Mouse (Mus musculus) brown adipose tissue, adult 24 weeks (tissue): ENCODE results near the gene Wdr75. TPM values are rescaled to one million over a fixed set of nuclear protein-coding genes. Genes with fewer than 3 reads are reported as not detected.
A peak's percentile ranks its signal among the peaks of the same experiment; 100 is the strongest.

Experiments used
- H3K27ac ChIP-seq: fragments of 200-500 bp; replicated peaks from 2 replicates; pipeline ENCODE4 v1.5.1; 2012; ENCODE audit warnings: low read depth, mild to moderate bottlenecking, low read length
- H3K4me1 ChIP-seq: fragments of 200-500 bp; 2 replicates; pipeline ENCODE4 v1.6.1; 2012; ENCODE audit warnings: low read length, mixed read lengths; ENCODE audit not compliant: control insufficient read depth, insufficient read depth, insufficient read length
- H3K4me3 ChIP-seq: fragments of 200-500 bp; 2 replicates; pipeline ENCODE4 v1.5.1; 2012; ENCODE audit warnings: low read depth, mild to moderate bottlenecking, low read length, moderate library complexity; ENCODE audit not compliant: insufficient read depth
- polyA plus RNA-seq: library from polyadenylated mRNA; stranded (reverse); fragments of >200 nt; gene quantifications from 2 replicates; pipeline ENCODE4 v1.2.4, GENCODE M21; 2012; ENCODE audit not compliant: missing spikeins, insufficient read depth, insufficient read length

The Wdr75 gene
- polyA plus RNA-seq, result 27.0 and 35.9 TPM in 2 replicates

- H3K4me1 ChIP-seq, result no peaks in the 10 kb centered on the region; the same call in 1 of the 2 replicates
- peak within 1 kb of the TSS; percentile 99 for H3K27ac ChIP-seq
- peak within 1 kb of the TSS; percentile 86 for H3K4me3 ChIP-seq
Measured at GRCm38 (mm10) chr1:45794969-45795908, at the start of gene Wdr75. Wdr75 (plus strand) TSS chr1:45795166.

- Histone ChIP-seq H3K4me1 (no peaks in the 10 kb centered on the region), H3K4me3 (no peak overlapping the region), H3K27ac (no peak overlapping the region)
Measured at GRCm38 (mm10) chr1:45755902-45756301, 39.1 kb upstream of the Wdr75 start.

- Histone ChIP-seq H3K4me1 (no peaks in the 10 kb centered on the region), H3K27ac (no peak overlapping the region), H3K4me3 (no peak overlapping the region)
Measured at GRCm38 (mm10) chr1:45756707-45757106, 38.3 kb upstream of the Wdr75 start.

GRCm38 (mm10) chr1:45758011-45758410 is 37.0 kb upstream of the Wdr75 start:
- no peak overlapping the region for H3K4me3 ChIP-seq
- no peaks in the 10 kb centered on the region for H3K4me1 ChIP-seq
- no peak overlapping the region for H3K27ac ChIP-seq

GRCm38 (mm10) chr1:45760667-45761467 is 34.1 kb upstream of the Wdr75 start:
- Histone ChIP-seq H3K27ac (no peak overlapping the region), H3K4me3 (no peak overlapping the region), H3K4me1 (no peaks in the 10 kb centered on the region)

GRCm38 (mm10) chr1:45761468-45761795 is 33.5 kb upstream of the Wdr75 start:
- Histone ChIP-seq H3K27ac (no peak overlapping the region), H3K4me3 (no peak overlapping the region), H3K4me1 (no peaks in the 10 kb centered on the region; the same call in 1 of the 2 replicates)

- H3K27ac ChIP-seq, result peak overlapping the region; percentile 45
- H3K4me3 ChIP-seq, result no peak overlapping the region
Measured at GRCm38 (mm10) chr1:45765678-45766077, 29.3 kb upstream of the Wdr75 start.

GRCm38 (mm10) chr1:45766123-45766522 is 28.8 kb upstream of the Wdr75 start:
- no peak overlapping the region for H3K4me3 ChIP-seq
- H3K27ac ChIP-seq, result peak overlapping the region; percentile 45
- no peaks in the 10 kb centered on the region; the same call in 1 of the 2 replicates for H3K4me1 ChIP-seq

More at GRCm38 (mm10) chr1:45765678-45766077, 29.3 kb upstream of the Wdr75 start:
- no peaks in the 10 kb centered on the region; the same call in 1 of the 2 replicates for H3K4me1 ChIP-seq

- Histone ChIP-seq H3K4me3 (no peak overlapping the region), H3K27ac (peak overlapping the region; percentile 59), H3K4me1 (no peaks in the 10 kb centered on the region; the same call in 1 of the 2 replicates)
Measured at GRCm38 (mm10) chr1:45767533-45767932, 27.4 kb upstream of the Wdr75 start.

- Histone ChIP-seq H3K4me3 (no peak overlapping the region), H3K27ac (no peak overlapping the region), H3K4me1 (no peaks in the 10 kb centered on the region; the same call in 1 of the 2 replicates)
Measured at GRCm38 (mm10) chr1:45769321-45769720, 25.6 kb upstream of the Wdr75 start.

GRCm38 (mm10) chr1:45770051-45770450 is 24.9 kb upstream of the Wdr75 start:
- Histone ChIP-seq H3K4me3 (no peak overlapping the region), H3K4me1 (no peaks in the 10 kb centered on the region; the same call in 1 of the 2 replicates), H3K27ac (no peak overlapping the region)

GRCm38 (mm10) chr1:45780606-45781288 is 14.2 kb upstream of the Wdr75 start:
- no peak overlapping the region for H3K27ac ChIP-seq
- no peaks in the 10 kb centered on the region for H3K4me1 ChIP-seq
- no peak overlapping the region for H3K4me3 ChIP-seq

- Histone ChIP-seq H3K4me3 (no peak overlapping the region), H3K27ac (no peak overlapping the region), H3K4me1 (no peaks in the 10 kb centered on the region)
Measured at GRCm38 (mm10) chr1:45816889-45817288, 21.9 kb downstream of the Wdr75 start.

- Histone ChIP-seq H3K4me3 (no peak overlapping the region), H3K4me1 (no peaks in the 10 kb centered on the region), H3K27ac (no peak overlapping the region)
Measured at GRCm38 (mm10) chr1:45818564-45818963, 23.6 kb downstream of the Wdr75 start.

GRCm38 (mm10) chr1:45824441-45824840 is 29.5 kb downstream of the Wdr75 start:
- H3K27ac ChIP-seq, result no peak overlapping the region
- H3K4me3 ChIP-seq, result no peak overlapping the region
- no peaks in the 10 kb centered on the region for H3K4me1 ChIP-seq
